Comparison of ENCODE assay signal across 10 mouse cellular contexts in genomic region chr13:24393055-24393454, GRCm38 (mm10).
A peak's percentile ranks its signal among the peaks of the same experiment; 100 is the strongest.
DNase-seq lines count a peak whose midpoint lies in the region; ATAC-seq lines count a peak whose summit lies in the region.
"Had no signal": no experiment of that assay in that cellular context is flagged by ENCODE, and none has a peak within 500 bp of the region (broad histone marks: within the 10 kb centered on the region; RNA-seq: fewer than 3 reads in every experiment).

No protein-coding gene starts in this region.

- H3K27me3 ChIP-seq in kidney, embryonic 16.5 days (ENCODE audit: insufficient read depth, low read length) = no peaks in the 10 kb centered on the region
- H3K27me3 ChIP-seq in heart, embryonic 16.5 days (ENCODE audit: control insufficient read depth, insufficient read depth, low read length) = no peaks in the 10 kb centered on the region
- H3K27me3 ChIP-seq in hindbrain, embryonic 14.5 days (ENCODE audit: control insufficient read depth, insufficient read depth, low read length) = no peaks in the 10 kb centered on the region

- no peaks in the 10 kb centered on the region for H3K36me3 ChIP-seq in kidney, embryonic 16.5 days (ENCODE audit: insufficient read depth, low read length)
- H3K36me3 ChIP-seq in heart, embryonic 16.5 days (ENCODE audit: control insufficient read depth, insufficient read depth) = no peaks in the 10 kb centered on the region
- H3K36me3 ChIP-seq in hindbrain, embryonic 14.5 days (replicated peaks; ENCODE audit: control insufficient read depth, insufficient read depth) = no peaks in the 10 kb centered on the region

- H3K9ac ChIP-seq in kidney, embryonic 16.5 days (replicated peaks; ENCODE audit: low read length) = no peak overlapping the region
- 0 out of 2 replicates have a peak overlapping the region, but pooled peaks have one; percentile 28 for H3K9ac ChIP-seq in heart, embryonic 16.5 days (ENCODE audit: low read length)
- no peak overlapping the region for H3K9ac ChIP-seq in hindbrain, embryonic 14.5 days

- H3K4me1 ChIP-seq in kidney, embryonic 16.5 days (ENCODE audit: insufficient read depth, low read length) = peaks cover 5% of the 10 kb centered on the region; the same call in 1 of the 2 replicates
- H3K4me1 ChIP-seq in heart, embryonic 16.5 days (ENCODE audit: control insufficient read depth, insufficient read depth, low read length) = peaks cover 7% of the 10 kb centered on the region; the same call in 1 of the 2 replicates
- 0 out of 2 replicates have a peak, but pooled peaks cover 5% of the 10 kb centered on the region for H3K4me1 ChIP-seq in hindbrain, embryonic 14.5 days (replicated peaks; ENCODE audit: control insufficient read depth, insufficient read depth, low read length)

- no peak for ATAC-seq in kidney, embryonic 16.5 days (ENCODE audit: low FRiP score, low TSS enrichment)
- ATAC-seq in heart, embryonic 16.5 days (replicated peaks; ENCODE audit: extremely low read depth, insufficient read depth, low FRiP score) = peak; percentile 32
- peak; percentile 78 for ATAC-seq in monocyte, adult 5-6 weeks (replicated peaks; ENCODE audit: insufficient number of reproducible peaks, low FRiP score, low TSS enrichment, poor library complexity, severe bottlenecking)
- no peak for ATAC-seq in hindbrain, embryonic 14.5 days (ENCODE audit: low FRiP score)

- DNase-seq in kidney, postnatal 14 days = peak; percentile 64
- peak; percentile 43 for DNase-seq in MEL-GATA-1-ER (ENCODE audit: extremely low read depth, low read depth)
- no peak for DNase-seq in hindbrain, embryonic 14.5 days (ENCODE audit: low spot score)
- DNase-seq in cerebellum, postnatal 4 days (ENCODE audit: low spot score in 2 of 2) = no peak
- DNase-seq: cerebellum, adult 9-11 months; gastrocnemius, adult 2 months had no signal

- 36% methylated on average over 4 of the region's 4 CpGs for WGBS in kidney, embryonic 16.5 days
- 10% methylated on average over 4 of the region's 4 CpGs for WGBS in heart, embryonic 16.5 days
- 44% methylated on average over 4 of the region's 4 CpGs for WGBS in hindbrain, embryonic 14.5 days

- H3K9me3 ChIP-seq in kidney, embryonic 16.5 days (ENCODE audit: low read length) = no peaks in the 10 kb centered on the region
- H3K9me3 ChIP-seq in heart, embryonic 16.5 days (replicated peaks; ENCODE audit: control insufficient read depth, low read length) = no peaks in the 10 kb centered on the region
- no peaks in the 10 kb centered on the region for H3K9me3 ChIP-seq in hindbrain, embryonic 14.5 days (ENCODE audit: control insufficient read depth, low read length)

- no peak overlapping the region for H3K4me2 ChIP-seq in kidney, embryonic 16.5 days (replicated peaks; ENCODE audit: low read depth, low read length)
- peak overlapping the region; percentile 21; the same call in 1 of the 2 replicates for H3K4me2 ChIP-seq in heart, embryonic 16.5 days (ENCODE audit: low read depth, low read length)
- no peak overlapping the region for H3K4me2 ChIP-seq in hindbrain, embryonic 14.5 days (replicated peaks)

- H3K4me3 ChIP-seq in kidney, embryonic 16.5 days (ENCODE audit: low read length) = no peak overlapping the region
- no peak overlapping the region for H3K4me3 ChIP-seq in heart, embryonic 16.5 days (ENCODE audit: low read length)
- H3K4me3 ChIP-seq in hindbrain, embryonic 14.5 days (replicated peaks; ENCODE audit: low read length) = no peak overlapping the region
- H3K4me3 ChIP-seq: gastrocnemius, adult 2 months; left cerebral cortex, adult 2 months had no signal

- no peak overlapping the region for H3K27ac ChIP-seq in kidney, embryonic 16.5 days (ENCODE audit: low read length)
- peak overlapping the region; percentile 59 for H3K27ac ChIP-seq in heart, embryonic 16.5 days (ENCODE audit: low read length)
- no peak overlapping the region for H3K27ac ChIP-seq in hindbrain, embryonic 14.5 days
- H3K27ac ChIP-seq: gastrocnemius, adult 2 months; left cerebral cortex, adult 2 months had no signal

Comparison
In these comparisons a context has a peak if more than half of its experiments do, and no peak if none do; other contexts are left out.
1. DNase-seq: peak in kidney, postnatal 14 days (single experiment) and MEL-GATA-1-ER (single experiment); none in hindbrain, embryonic 14.5 days (single experiment) and cerebellum, postnatal 4 days (0 of 2).
2. ATAC-seq: peak in heart, embryonic 16.5 days (single experiment) and monocyte, adult 5-6 weeks (single experiment); none in kidney, embryonic 16.5 days (single experiment) and hindbrain, embryonic 14.5 days (single experiment).